Mouse (Mus musculus): ENCODE results near the gene Tnr.

DNA sequence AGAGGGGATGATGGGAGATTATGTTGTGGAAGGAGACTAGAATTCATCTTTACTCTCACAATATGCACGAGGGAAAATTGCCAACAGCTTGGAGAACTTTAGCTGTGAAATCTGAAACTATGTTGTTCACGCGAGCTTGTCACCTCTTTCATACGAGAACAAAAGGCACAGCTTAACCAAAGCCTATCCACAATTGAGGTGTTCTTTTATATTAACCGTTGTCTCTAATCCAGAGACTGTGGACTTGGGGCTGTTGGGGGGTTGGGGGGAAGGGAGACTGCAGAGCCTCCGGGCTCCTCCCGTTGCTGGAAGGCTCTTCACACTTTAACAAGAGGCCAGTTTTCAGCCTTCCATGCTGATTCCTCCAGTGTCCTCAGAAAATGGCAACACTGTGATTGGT lies 14.5 kb downstream of the Tnr start:
- TF ChIP-seq CTCF (IDR thresholded peaks at IDR 0.05; ENCODE audit: low read depth) (no peak), EP300 (IDR thresholded peaks at IDR 0.05; ENCODE audit: low read depth) (no peak)
